Mouse (Mus musculus) embryonic facial prominence, embryonic 15.5 days (tissue): Measurements from ENCODE around the gene Pdss2. TPM values are rescaled to one million over a fixed set of nuclear protein-coding genes. Genes with fewer than 3 reads are reported as not detected.

Source experiments
- ATAC-seq: fragments of 200-750 bp; cut with Nextera tagmentation; 2 replicates; pipeline ENCODE4 v1.8.0; 2017; ENCODE audit warnings: low read depth, moderate TSS enrichment; ENCODE audit not compliant: insufficient number of reproducible peaks, low FRiP score, low TSS enrichment
- H3K27ac ChIP-seq: fragments of 300-500 bp; sonication (generic); replicated peaks from 2 replicates; pipeline ENCODE4 v1.5.1; 2015; ENCODE audit warnings: mild to moderate bottlenecking, inconsistent platforms
- H3K27me3 ChIP-seq: fragments of 300-500 bp; sonication (generic); 2 replicates; pipeline ENCODE4 v1.6.1; 2015; ENCODE audit warnings: inconsistent platforms
- H3K36me3 ChIP-seq: fragments of 300-500 bp; sonication (generic); 2 replicates; pipeline ENCODE4 v1.6.1; 2015; ENCODE audit warnings: mild to moderate bottlenecking, inconsistent platforms
- H3K4me1 ChIP-seq: fragments of 300-500 bp; sonication (generic); 2 replicates; pipeline ENCODE4 v1.6.1; 2015; ENCODE audit warnings: inconsistent platforms
- H3K4me2 ChIP-seq: fragments of 300-500 bp; sonication (generic); replicated peaks from 2 replicates; pipeline ENCODE4 v1.6.1; 2015; ENCODE audit warnings: mild to moderate bottlenecking, inconsistent platforms
- H3K4me3 ChIP-seq: fragments of 300-500 bp; sonication (generic); replicated peaks from 2 replicates; pipeline ENCODE4 v1.5.1; 2015; ENCODE audit warnings: mild to moderate bottlenecking, inconsistent platforms
- H3K9ac ChIP-seq: fragments of 300-500 bp; sonication (generic); 2 replicates; pipeline ENCODE4 v1.6.1; 2015; ENCODE audit warnings: inconsistent platforms
- H3K9me3 ChIP-seq: fragments of 300-500 bp; sonication (generic); replicated peaks from 2 replicates; pipeline ENCODE4 v1.6.1; 2016; ENCODE audit warnings: inconsistent platforms
- WGBS: fragments of 180-500 bp; shearing (Covaris S2); methylation state at CpG from one replicate; pipeline ENCODE4 v1.1.7; 2015; 5-methylcytosine and 5-hydroxymethylcytosine counted together
- polyA plus RNA-seq: library from polyadenylated mRNA; unstranded; fragments of >200 nt; fragmentation: Nextera tagmentation; extraction: Ambion mirVana; gene quantifications from 2 replicates; pipeline ENCODE4 v1.2.1, GENCODE M21; 2015

The Pdss2 gene
- polyA plus RNA-seq, 1 experiment from 2014 or later: 11.2 TPM

DNA sequence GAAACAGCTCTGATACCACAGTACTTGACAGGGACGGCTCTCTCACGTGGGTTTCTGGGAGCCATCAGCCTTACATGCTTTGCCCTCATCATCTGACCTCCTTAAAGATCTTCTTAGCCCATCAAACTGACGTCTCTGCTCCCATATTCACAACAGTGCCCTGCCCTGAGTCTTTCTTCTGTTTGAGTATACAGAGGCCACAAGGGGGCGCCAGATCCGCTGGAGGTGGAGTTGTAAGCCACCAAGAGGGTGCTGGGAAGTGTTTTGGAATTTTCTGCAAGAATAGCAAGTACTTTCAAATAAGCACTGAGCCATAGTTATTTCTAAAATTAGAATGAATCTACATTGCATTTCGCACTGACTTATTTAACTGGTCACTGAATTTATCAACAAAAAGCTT, 9.4 kb upstream of the Pdss2 start:
- H3K4me2 ChIP-seq: no peak overlapping the region
- H3K4me1 ChIP-seq: no peaks in the 10 kb centered on the region
- peak overlapping the region; percentile 48; the same call in 1 of the 2 replicates for H3K27ac ChIP-seq
- H3K36me3 ChIP-seq: no peaks in the 10 kb centered on the region
- H3K9me3 ChIP-seq: no peaks in the 10 kb centered on the region
- no peak overlapping the region for H3K4me3 ChIP-seq
- WGBS: 33% methylated on average over 6 of the region's 6 CpGs
- H3K27me3 ChIP-seq: no peaks in the 10 kb centered on the region
- no peak for ATAC-seq
- no peak overlapping the region for H3K9ac ChIP-seq

GRCm38 (mm10) chr10:43217361-43217900, 3.9 kb upstream of the Pdss2 start:
- no peak overlapping the region for H3K4me2 ChIP-seq
- H3K4me1 ChIP-seq: peaks cover 10% of the 10 kb centered on the region
- no peaks in the 10 kb centered on the region for H3K27me3 ChIP-seq
- H3K9ac ChIP-seq: no peak overlapping the region
- no peak overlapping the region for H3K4me3 ChIP-seq
- ATAC-seq: no peak
- no peaks in the 10 kb centered on the region for H3K36me3 ChIP-seq
- H3K9me3 ChIP-seq: no peaks in the 10 kb centered on the region
- 92% methylated on average over 13 of the region's 13 CpGs for WGBS
- no peak overlapping the region for H3K27ac ChIP-seq

GRCm38 (mm10) chr10:43220479-43220878, 807 bp upstream of the Pdss2 start:
- Histone ChIP-seq H3K9ac (peak overlapping the region; percentile 88), H3K4me1 (peaks cover 10% of the 10 kb centered on the region), H3K4me2 (peak overlapping the region; percentile 57), H3K27ac (peak overlapping the region; percentile 91), H3K9me3 (no peaks in the 10 kb centered on the region), H3K27me3 (no peaks in the 10 kb centered on the region), H3K4me3 (peak overlapping the region; percentile 89), H3K36me3 (no peaks in the 10 kb centered on the region)
- ATAC-seq: no peak
- WGBS: 10% methylated on average over 7 of the region's 7 CpGs

- H3K4me3 ChIP-seq: peak overlapping the region; percentile 89
- no peaks in the 10 kb centered on the region for H3K9me3 ChIP-seq
- H3K4me1 ChIP-seq: peaks cover 11% of the 10 kb centered on the region
- WGBS: under 1% methylated on average over 25 of the region's 25 CpGs
- H3K36me3 ChIP-seq: no peaks in the 10 kb centered on the region
- H3K27me3 ChIP-seq: no peaks in the 10 kb centered on the region
- peak overlapping the region; percentile 91 for H3K4me2 ChIP-seq
- ATAC-seq: peak; percentile 49
- peak overlapping the region; percentile 91 for H3K27ac ChIP-seq
- peak overlapping the region; percentile 63 for H3K9ac ChIP-seq
Measured at GRCm38 (mm10) chr10:43221659-43222058, 373 bp downstream of the Pdss2 start.

- Histone ChIP-seq H3K9me3 (no peaks in the 10 kb centered on the region), H3K27me3 (no peaks in the 10 kb centered on the region), H3K36me3 (no peaks in the 10 kb centered on the region), H3K4me1 (peaks cover 12% of the 10 kb centered on the region), H3K4me3 (no peak overlapping the region), H3K9ac (no peak overlapping the region), H3K27ac (no peak overlapping the region), H3K4me2 (no peak overlapping the region)
- 94% methylated on average over 2 of the region's 2 CpGs for WGBS
- no peak for ATAC-seq
Measured at GRCm38 (mm10) chr10:43223391-43223790, 2.1 kb downstream of the Pdss2 start.

GRCm38 (mm10) chr10:43226391-43226790, 5.1 kb downstream of the Pdss2 start:
- H3K4me2 ChIP-seq: no peak overlapping the region
- H3K36me3 ChIP-seq: no peaks in the 10 kb centered on the region
- H3K27me3 ChIP-seq: no peaks in the 10 kb centered on the region
- H3K27ac ChIP-seq: no peak overlapping the region
- peaks cover 10% of the 10 kb centered on the region for H3K4me1 ChIP-seq
- no peak overlapping the region for H3K9ac ChIP-seq
- no peak overlapping the region for H3K4me3 ChIP-seq
- ATAC-seq: no peak
- H3K9me3 ChIP-seq: no peaks in the 10 kb centered on the region
- WGBS: 87% methylated on average over 1 of the region's 1 CpGs

DNA sequence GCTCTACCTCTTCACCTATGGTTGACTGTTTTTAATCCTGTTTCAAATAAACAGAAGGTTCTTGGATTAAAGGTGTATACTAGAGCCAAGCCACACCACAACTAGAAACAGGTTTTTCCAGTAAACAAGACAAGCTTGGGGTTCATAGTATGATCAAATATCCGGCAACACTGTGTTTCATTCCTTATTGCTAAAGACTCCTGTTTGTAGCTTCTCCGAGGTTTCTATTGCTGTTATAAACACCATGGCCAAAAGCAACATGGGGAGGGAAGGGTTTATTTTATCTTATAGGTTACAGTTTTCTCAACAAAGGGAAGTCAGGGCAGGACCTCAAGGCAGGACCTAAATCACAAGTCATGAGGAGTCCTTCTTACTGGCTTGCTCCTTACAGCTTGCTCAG, 8.0 kb downstream of the Pdss2 start:
- no peak overlapping the region for H3K27ac ChIP-seq
- H3K27me3 ChIP-seq: no peaks in the 10 kb centered on the region
- no peak for ATAC-seq
- H3K4me3 ChIP-seq: no peak overlapping the region
- H3K9ac ChIP-seq: no peak overlapping the region
- no peaks in the 10 kb centered on the region for H3K36me3 ChIP-seq
- no peak overlapping the region for H3K4me2 ChIP-seq
- WGBS: 57% methylated on average over 2 of the region's 2 CpGs
- no peaks in the 10 kb centered on the region for H3K9me3 ChIP-seq
- H3K4me1 ChIP-seq: 0 out of 2 replicates have a peak, but pooled peaks cover 3% of the 10 kb centered on the region

GRCm38 (mm10) chr10:43234522-43234921, 13.2 kb downstream of the Pdss2 start:
- WGBS: 39% methylated on average over 4 of the region's 4 CpGs
- H3K9ac ChIP-seq: no peak overlapping the region
- no peak overlapping the region for H3K4me3 ChIP-seq
- H3K4me1 ChIP-seq: 0 out of 2 replicates have a peak, but pooled peaks cover 2% of the 10 kb centered on the region
- 0 out of 2 replicates have a peak, but pooled peaks cover 3% of the 10 kb centered on the region for H3K9me3 ChIP-seq
- H3K27ac ChIP-seq: no peak overlapping the region
- H3K27me3 ChIP-seq: no peaks in the 10 kb centered on the region
- no peak overlapping the region for H3K4me2 ChIP-seq
- no peaks in the 10 kb centered on the region for H3K36me3 ChIP-seq
- ATAC-seq: no peak

DNA sequence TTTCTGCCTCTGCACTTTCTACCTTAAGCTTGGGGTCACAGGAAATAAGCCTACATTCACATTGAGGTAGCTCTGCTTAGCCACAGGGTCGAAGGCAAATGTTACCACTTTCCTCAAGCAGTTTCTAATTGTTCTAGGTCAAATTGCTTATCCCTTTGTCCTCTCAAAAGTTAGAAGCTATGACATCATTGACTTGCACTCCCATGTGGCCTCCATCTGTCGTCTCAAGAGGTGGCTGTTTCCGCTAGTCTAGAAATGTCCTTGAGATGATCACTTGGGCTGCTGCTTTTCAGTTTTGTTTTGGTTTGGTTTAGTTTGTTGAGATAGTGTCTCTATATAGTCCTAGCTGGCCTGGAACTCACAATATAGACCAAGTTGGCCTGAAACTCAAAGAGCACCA, 13.7 kb downstream of the Pdss2 start:
- H3K36me3 ChIP-seq: no peaks in the 10 kb centered on the region
- H3K27me3 ChIP-seq: no peaks in the 10 kb centered on the region
- ATAC-seq: no peak
- 0 out of 2 replicates have a peak, but pooled peaks cover 2% of the 10 kb centered on the region for H3K4me1 ChIP-seq
- no peak overlapping the region for H3K9ac ChIP-seq
- no peak overlapping the region for H3K4me3 ChIP-seq
- no peak overlapping the region for H3K4me2 ChIP-seq
- H3K9me3 ChIP-seq: 0 out of 2 replicates have a peak, but pooled peaks cover 3% of the 10 kb centered on the region
- WGBS: 60% methylated on average over 3 of the region's 3 CpGs
- H3K27ac ChIP-seq: no peak overlapping the region

DNA sequence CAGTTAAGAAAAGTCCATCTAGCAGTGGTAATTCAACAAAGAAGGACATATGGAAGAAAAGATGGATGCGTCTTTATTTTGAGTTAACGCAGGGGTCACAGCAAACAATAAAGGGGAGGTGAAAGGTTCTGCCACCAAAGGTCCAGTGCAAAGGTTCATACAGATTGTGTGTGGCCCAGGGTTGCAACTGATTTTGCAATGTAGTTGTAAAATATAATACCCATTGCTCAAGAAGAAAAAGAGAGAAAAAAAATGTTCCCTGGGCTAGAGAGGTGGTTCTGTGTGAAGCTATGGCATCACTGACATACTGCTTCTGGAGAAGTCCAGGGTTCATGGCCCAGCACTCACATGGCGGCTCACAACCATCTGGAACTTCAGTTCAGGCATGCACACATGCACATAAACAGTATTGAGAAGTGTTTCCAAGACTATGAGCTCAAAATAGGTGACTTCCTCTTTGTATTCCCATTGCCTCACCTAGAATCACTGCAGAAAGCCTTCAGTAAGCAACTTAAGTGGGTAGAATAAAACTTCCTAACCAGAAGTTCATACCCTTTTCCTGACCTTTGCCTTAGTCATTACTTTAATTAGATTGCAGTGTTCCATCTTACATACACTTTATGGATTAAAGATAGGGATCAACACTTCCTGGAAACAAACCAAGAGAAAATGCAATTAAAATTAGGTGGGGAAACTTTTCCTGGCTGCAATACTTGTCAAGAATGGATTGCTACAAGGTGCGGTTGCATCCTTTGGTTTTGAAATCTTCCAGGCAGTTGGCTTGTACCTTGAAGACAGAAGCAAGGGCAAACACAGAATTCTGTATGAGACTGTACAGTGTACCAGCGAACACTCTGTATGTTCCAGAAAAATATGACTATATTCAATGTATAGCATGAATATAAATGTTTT, 14.7 kb downstream of the Pdss2 start:
- H3K4me2 ChIP-seq: no peak overlapping the region
- no peak overlapping the region for H3K4me3 ChIP-seq
- WGBS: 92% methylated on average over 5 of the region's 5 CpGs
- H3K9me3 ChIP-seq: 0 out of 2 replicates have a peak, but pooled peaks cover 3% of the 10 kb centered on the region
- ATAC-seq: no peak
- H3K27ac ChIP-seq: no peak overlapping the region
- no peaks in the 10 kb centered on the region for H3K36me3 ChIP-seq
- H3K27me3 ChIP-seq: no peaks in the 10 kb centered on the region
- H3K4me1 ChIP-seq: 0 out of 2 replicates have a peak, but pooled peaks cover 2% of the 10 kb centered on the region
- H3K9ac ChIP-seq: no peak overlapping the region

GRCm38 (mm10) chr10:43242215-43242614, 20.9 kb downstream of the Pdss2 start:
- H3K4me3 ChIP-seq: no peak overlapping the region
- no peaks in the 10 kb centered on the region for H3K27me3 ChIP-seq
- no peak overlapping the region for H3K9ac ChIP-seq
- no peak for ATAC-seq
- H3K4me1 ChIP-seq: peaks cover 5% of the 10 kb centered on the region; the same call in 1 of the 2 replicates
- WGBS: 83% methylated on average over 8 of the region's 8 CpGs
- H3K36me3 ChIP-seq: no peaks in the 10 kb centered on the region
- no peak overlapping the region for H3K4me2 ChIP-seq
- 0 out of 2 replicates have a peak, but pooled peaks cover 3% of the 10 kb centered on the region for H3K9me3 ChIP-seq
- H3K27ac ChIP-seq: no peak overlapping the region
